Mouse (Mus musculus): ENCODE data around the gene Ecm1.
A peak's percentile ranks its signal among the peaks of the same experiment; 100 is the strongest.

GRCm38 (mm10) chr3:95735071-95735670 is 4.2 kb downstream of the Ecm1 start:
- no peak for TF ChIP-seq POLR2A (IDR thresholded peaks at IDR 0.05; ENCODE audit: control insufficient read depth, extremely low read depth, insufficient read depth, low read length, poor library complexity)
- 0 out of 2 replicates have a peak, but pooled peaks have one; percentile 9 for TF ChIP-seq CTCF (IDR thresholded peaks at IDR 0.05; ENCODE audit: borderline replicate concordance, control insufficient read depth, extremely low read depth, insufficient read depth, low read length, poor library complexity)

All from thymus, adult 2 months (tissue).